Mouse (Mus musculus) lung, embryonic 15.5 days (tissue): Measurements from ENCODE around the gene Anapc13. TPM values are rescaled to one million over a fixed set of nuclear protein-coding genes. Genes with fewer than 3 reads are reported as not detected.

ENCODE experiments used
- ATAC-seq: fragments of 200-750 bp; cut with Nextera tagmentation; 2 replicates; pipeline ENCODE4 v1.8.0; 2017; ENCODE audit warnings: moderate number of reproducible peaks, borderline replicate concordance; ENCODE audit not compliant: low FRiP score, low TSS enrichment; ENCODE audit errors: extremely low read depth
- H3K27ac ChIP-seq: fragments of 300-500 bp; sonication (generic); 2 replicates; pipeline ENCODE4 v1.5.1; 2015; ENCODE audit warnings: moderate library complexity, mild to moderate bottlenecking, inconsistent platforms
- H3K27me3 ChIP-seq: fragments of 300-500 bp; sonication (generic); 2 replicates; pipeline ENCODE4 v1.6.1; 2015; ENCODE audit warnings: inconsistent platforms
- H3K36me3 ChIP-seq: fragments of 300-500 bp; sonication (generic); 2 replicates; pipeline ENCODE4 v1.6.1; 2015; ENCODE audit warnings: inconsistent platforms
- H3K4me1 ChIP-seq: fragments of 300-500 bp; sonication (generic); 2 replicates; pipeline ENCODE4 v1.6.1; 2015; ENCODE audit warnings: inconsistent platforms
- H3K4me2 ChIP-seq: fragments of 300-500 bp; sonication (generic); 2 replicates; pipeline ENCODE4 v1.6.1; 2015; ENCODE audit warnings: inconsistent platforms, mild to moderate bottlenecking, moderate library complexity
- H3K4me3 ChIP-seq: fragments of 300-500 bp; sonication (generic); 2 replicates; pipeline ENCODE4 v1.5.1; 2015; ENCODE audit warnings: mild to moderate bottlenecking, inconsistent platforms
- H3K9ac ChIP-seq: fragments of 300-500 bp; sonication (generic); 2 replicates; pipeline ENCODE4 v1.6.1; 2015; ENCODE audit warnings: inconsistent platforms
- H3K9me3 ChIP-seq: fragments of 300-500 bp; sonication (generic); 2 replicates; pipeline ENCODE4 v1.6.1; 2016; ENCODE audit warnings: inconsistent platforms
- WGBS: fragments of 180-500 bp; shearing (Covaris S2); methylation state at CpG from one replicate; pipeline ENCODE4 v1.1.7; 2015; 5-methylcytosine and 5-hydroxymethylcytosine counted together
- polyA plus RNA-seq: library from polyadenylated mRNA; unstranded; fragments of >200 nt; fragmentation: Nextera tagmentation; extraction: Ambion mirVana; gene quantifications from 2 replicates; pipeline ENCODE4 v1.2.1, GENCODE M21; 2015

Gene Anapc13
- polyA plus RNA-seq, 1 experiment from 2014 or later: 166 TPM

DNA sequence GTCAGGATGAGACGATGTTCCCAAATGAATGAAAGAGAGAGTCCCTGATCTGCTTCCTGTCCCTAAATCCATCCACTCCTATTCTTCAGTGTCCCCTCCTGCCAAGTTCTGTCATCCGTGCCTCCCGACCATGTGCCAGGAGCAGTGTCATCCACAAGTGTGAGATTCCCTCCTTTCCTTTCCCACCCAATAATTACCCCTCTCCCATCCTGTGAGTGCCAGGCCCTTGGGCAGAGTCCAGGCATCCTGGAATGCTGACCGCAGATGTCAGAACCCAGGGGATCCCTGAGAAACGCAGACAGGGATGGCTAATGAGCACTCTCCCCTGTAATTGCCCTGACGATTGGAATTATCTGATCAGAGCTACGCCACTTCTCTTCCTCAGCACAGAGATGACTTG, 24.5 kb downstream of the Anapc13 start:
- H3K36me3 ChIP-seq: no peaks in the 10 kb centered on the region
- 25% methylated on average over 7 of the region's 7 CpGs for WGBS
- H3K4me3 ChIP-seq: no peak overlapping the region
- H3K4me1 ChIP-seq: peaks cover 31% of the 10 kb centered on the region
- no peaks in the 10 kb centered on the region for H3K9me3 ChIP-seq
- H3K27ac ChIP-seq: 0 out of 2 replicates have a peak overlapping the region, but pooled peaks have one; percentile 11
- H3K27me3 ChIP-seq: no peaks in the 10 kb centered on the region
- H3K9ac ChIP-seq: no peak overlapping the region
- ATAC-seq: 0 out of 2 replicates have a peak, but pooled peaks have one; percentile 13
- no peak overlapping the region for H3K4me2 ChIP-seq

- H3K9ac ChIP-seq: no peak overlapping the region
- H3K27me3 ChIP-seq: no peaks in the 10 kb centered on the region
- H3K9me3 ChIP-seq: no peaks in the 10 kb centered on the region
- no peaks in the 10 kb centered on the region for H3K36me3 ChIP-seq
- 48% methylated on average over 6 of the region's 6 CpGs for WGBS
- no peak for ATAC-seq
- H3K4me1 ChIP-seq: peaks cover 29% of the 10 kb centered on the region
- H3K4me2 ChIP-seq: no peak overlapping the region
- H3K27ac ChIP-seq: no peak overlapping the region
- H3K4me3 ChIP-seq: no peak overlapping the region
Measured at GRCm38 (mm10) chr9:102651199-102651720, 25.2 kb downstream of the Anapc13 start.

- Histone ChIP-seq H3K4me3 (no peak overlapping the region), H3K4me1 (no peaks in the 10 kb centered on the region), H3K27me3 (no peaks in the 10 kb centered on the region), H3K9ac (no peak overlapping the region), H3K27ac (peak overlapping the region; percentile 82), H3K36me3 (no peaks in the 10 kb centered on the region), H3K4me2 (peak overlapping the region; percentile 25; the same call in 1 of the 2 replicates), H3K9me3 (no peaks in the 10 kb centered on the region)
- ATAC-seq: peak; percentile 58; the same call in 1 of the 2 replicates
- WGBS: 48% methylated on average over 8 of the region's 8 CpGs
Measured at GRCm38 (mm10) chr9:102656355-102657095, 30.4 kb downstream of the Anapc13 start.

DNA sequence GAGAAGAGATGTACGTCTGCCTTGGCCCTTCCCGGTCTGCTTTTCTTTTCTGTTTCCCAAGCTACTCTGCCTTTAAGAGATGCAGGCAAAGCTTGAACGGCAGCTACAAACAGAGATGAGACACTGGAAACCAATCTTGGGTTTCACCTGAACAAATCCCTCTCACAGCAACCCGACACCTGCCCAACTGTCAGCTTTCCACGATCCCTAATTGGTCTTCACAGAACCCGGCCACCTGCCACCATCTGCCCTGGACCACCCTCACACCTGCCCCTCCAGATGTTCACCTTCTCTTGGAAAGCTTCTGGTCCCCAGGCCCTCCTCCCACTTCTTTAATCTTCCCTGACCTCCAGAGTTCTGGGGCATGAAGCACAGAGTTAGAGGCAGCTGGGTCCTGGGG, 42.0 kb downstream of the Anapc13 start:
- H3K36me3 ChIP-seq: no peaks in the 10 kb centered on the region
- WGBS: 30% methylated on average over 6 of the region's 6 CpGs
- H3K27me3 ChIP-seq: no peaks in the 10 kb centered on the region
- H3K27ac ChIP-seq: no peak overlapping the region
- H3K9me3 ChIP-seq: no peaks in the 10 kb centered on the region
- no peaks in the 10 kb centered on the region for H3K4me1 ChIP-seq
- no peak overlapping the region for H3K4me3 ChIP-seq
- no peak overlapping the region for H3K4me2 ChIP-seq
- no peak overlapping the region for H3K9ac ChIP-seq
- no peak for ATAC-seq

- no peak overlapping the region for H3K9ac ChIP-seq
- H3K27me3 ChIP-seq: no peaks in the 10 kb centered on the region
- H3K4me1 ChIP-seq: no peaks in the 10 kb centered on the region
- 62% methylated on average over 12 of the region's 12 CpGs for WGBS
- no peak overlapping the region for H3K27ac ChIP-seq
- no peak overlapping the region for H3K4me3 ChIP-seq
- no peaks in the 10 kb centered on the region for H3K9me3 ChIP-seq
- no peak for ATAC-seq
- no peaks in the 10 kb centered on the region for H3K36me3 ChIP-seq
- H3K4me2 ChIP-seq: no peak overlapping the region
Measured at GRCm38 (mm10) chr9:102668906-102669305, 42.8 kb downstream of the Anapc13 start.

- H3K4me1 ChIP-seq: no peaks in the 10 kb centered on the region
- ATAC-seq: no peak
- no peak overlapping the region for H3K4me2 ChIP-seq
- no peaks in the 10 kb centered on the region for H3K9me3 ChIP-seq
- H3K27me3 ChIP-seq: no peaks in the 10 kb centered on the region
- WGBS: 63% methylated on average over 7 of the region's 7 CpGs
- H3K27ac ChIP-seq: no peak overlapping the region
- H3K9ac ChIP-seq: no peak overlapping the region
- no peak overlapping the region for H3K4me3 ChIP-seq
- no peaks in the 10 kb centered on the region for H3K36me3 ChIP-seq
Measured at GRCm38 (mm10) chr9:102673381-102673780, 47.3 kb downstream of the Anapc13 start.

GRCm38 (mm10) chr9:102675922-102676321, 49.8 kb downstream of the Anapc13 start:
- ATAC-seq: no peak
- Histone ChIP-seq H3K9me3 (no peaks in the 10 kb centered on the region), H3K4me1 (no peaks in the 10 kb centered on the region), H3K9ac (no peak overlapping the region), H3K27me3 (no peaks in the 10 kb centered on the region), H3K4me3 (no peak overlapping the region), H3K27ac (no peak overlapping the region), H3K4me2 (no peak overlapping the region), H3K36me3 (no peaks in the 10 kb centered on the region)
- WGBS: 51% methylated on average over 5 of the region's 5 CpGs

- Histone ChIP-seq H3K4me2 (no peak overlapping the region), H3K9me3 (no peaks in the 10 kb centered on the region), H3K27me3 (no peaks in the 10 kb centered on the region), H3K36me3 (no peaks in the 10 kb centered on the region), H3K4me1 (peaks cover 6% of the 10 kb centered on the region), H3K4me3 (no peak overlapping the region), H3K27ac (peak overlapping the region; percentile 14), H3K9ac (no peak overlapping the region)
- peak; percentile 46; the same call in 1 of the 2 replicates for ATAC-seq
- WGBS: 20% methylated on average over 7 of the region's 7 CpGs
Measured at GRCm38 (mm10) chr9:102681470-102681869, 55.4 kb downstream of the Anapc13 start.

Other genes with a start within 250 kb of the Anapc13 start
- gene Ky, start 120.5 kb upstream of the Anapc13 start, polyA plus RNA-seq: 0.15 and 0.36 TPM in 2 replicates
- 49.9 and 59.8 TPM in 2 replicates for gene Cep63, start 238 bp downstream of the Anapc13 start, polyA plus RNA-seq
- 45.5 and 47.0 TPM in 2 replicates for gene Amotl2, start 90.4 kb downstream of the Anapc13 start, polyA plus RNA-seq
- 23.4 and 25.6 TPM in 2 replicates for gene Ryk, start 208.6 kb downstream of the Anapc13 start, polyA plus RNA-seq